Mouse (Mus musculus): ENCODE data around the gene Auh.

Gene Auh

DNA sequence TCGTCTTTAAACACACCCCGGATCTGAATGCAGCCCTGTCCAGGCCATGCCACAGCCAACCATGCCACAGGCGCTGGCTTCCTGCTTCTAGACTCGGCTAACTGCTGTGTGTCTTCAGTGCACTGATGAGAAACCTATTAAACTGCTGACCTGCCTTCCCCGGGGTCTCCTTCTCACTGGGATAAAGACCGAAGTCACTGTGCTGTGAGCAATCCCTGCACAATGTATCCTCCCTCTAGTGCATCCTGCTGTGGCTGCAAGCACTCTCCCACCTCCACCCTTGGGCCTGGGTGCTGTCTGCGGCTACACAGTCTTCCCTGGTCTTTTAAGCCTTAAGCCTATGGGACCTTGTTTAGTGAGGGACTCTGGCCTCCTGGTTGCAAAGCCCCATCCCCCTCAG, 50.7 kb downstream of the Auh start:
- no peak for DNase-seq (ENCODE audit: low spot score)

DNA sequence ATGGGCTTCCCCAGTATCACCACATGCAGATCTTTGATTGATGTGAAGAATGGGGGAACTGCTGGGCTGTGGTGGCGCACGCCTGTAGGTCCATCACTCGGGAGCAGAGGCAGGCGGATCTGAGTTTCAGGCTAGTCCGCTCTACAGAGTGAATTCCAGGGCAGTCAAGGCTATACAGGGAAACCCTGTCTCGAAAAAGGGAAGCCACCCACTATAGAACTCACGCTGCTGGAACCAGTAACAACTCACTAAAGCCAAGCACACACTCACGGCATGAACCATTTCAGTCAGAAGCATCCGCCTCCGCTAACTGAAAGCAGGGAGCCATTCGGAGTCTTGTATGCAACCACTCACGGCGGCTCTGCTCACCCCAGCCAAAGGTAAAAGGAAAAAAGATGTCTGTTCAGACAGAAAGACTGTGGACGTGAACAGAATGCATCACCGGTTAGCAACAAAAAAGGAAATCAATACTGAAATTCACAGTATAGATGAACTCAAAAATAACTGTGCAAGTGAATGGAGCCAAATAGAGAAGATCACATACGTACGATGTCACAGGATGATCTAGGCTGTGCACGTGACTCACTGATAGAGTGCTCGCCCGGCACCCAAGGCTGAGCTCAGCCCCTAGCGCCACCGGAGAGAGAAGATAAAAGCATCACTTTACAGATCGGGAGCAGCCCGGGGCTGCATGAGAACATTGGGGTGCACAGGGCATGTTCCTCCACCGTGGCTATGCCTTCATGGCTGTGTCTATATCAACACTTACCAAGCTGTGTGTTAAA, 53.7 kb downstream of the Auh start:
- no peak for DNase-seq (ENCODE audit: low spot score)

DNA sequence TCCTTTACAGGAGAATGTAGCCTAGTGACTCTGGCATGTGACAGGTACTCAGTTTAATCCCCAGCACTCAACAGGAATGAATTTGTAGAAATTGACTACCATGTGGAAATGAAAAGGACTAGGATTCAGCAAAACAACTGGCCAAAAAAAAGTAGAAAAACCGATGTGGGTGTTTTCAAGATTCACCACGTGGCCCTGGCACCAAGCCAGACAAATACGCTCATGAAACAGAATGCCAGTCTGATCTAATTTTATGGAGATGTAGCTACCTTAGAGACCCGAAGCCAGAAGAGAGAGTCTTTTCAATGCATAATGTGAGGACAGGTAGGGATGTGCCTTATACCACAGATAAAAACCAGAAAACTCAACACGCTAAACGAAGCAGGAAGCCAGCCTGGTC, 54.4 kb downstream of the Auh start:
- DNase-seq (ENCODE audit: low spot score) = no peak

DNA sequence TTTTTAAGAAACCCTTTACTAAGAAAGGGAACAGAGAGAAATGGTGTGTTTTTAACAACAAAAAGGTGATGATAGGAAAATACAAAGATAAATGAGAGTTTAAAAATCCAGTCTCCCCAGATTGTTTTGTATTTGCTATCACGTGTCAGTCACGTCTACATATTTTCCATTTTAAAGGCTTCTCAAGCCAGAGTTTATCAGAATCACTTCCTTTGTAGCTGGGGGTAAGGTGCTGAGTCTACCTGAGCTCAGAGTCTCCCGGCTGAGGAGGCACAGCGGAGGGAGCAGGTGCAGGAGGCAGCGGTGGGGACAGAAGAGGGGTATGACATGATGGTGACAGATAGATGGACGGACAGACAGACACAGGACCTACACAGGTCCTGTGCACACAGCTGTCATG, 55.1 kb downstream of the Auh start:
- DNase-seq (ENCODE audit: low spot score) = no peak

DNA sequence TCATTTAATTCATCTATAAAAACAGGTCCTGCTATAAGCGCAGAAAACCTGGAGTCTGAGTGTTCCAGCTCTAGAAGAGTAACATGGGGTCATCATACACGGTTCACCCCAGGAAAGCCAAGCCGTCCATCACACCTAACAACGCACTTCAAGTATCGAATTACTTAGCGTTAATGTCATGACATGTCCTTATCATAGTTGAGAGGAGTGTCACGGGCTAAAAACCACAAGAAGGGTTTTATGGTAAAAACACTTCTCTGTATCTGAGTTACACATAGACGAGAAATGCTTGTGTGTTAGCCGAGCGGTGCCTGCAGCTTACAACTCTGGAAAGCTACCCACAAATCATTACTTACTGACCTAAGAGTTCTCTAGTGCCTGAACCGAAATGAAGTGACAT, 55.6 kb downstream of the Auh start:
- no peak for DNase-seq (ENCODE audit: low spot score)

DNA sequence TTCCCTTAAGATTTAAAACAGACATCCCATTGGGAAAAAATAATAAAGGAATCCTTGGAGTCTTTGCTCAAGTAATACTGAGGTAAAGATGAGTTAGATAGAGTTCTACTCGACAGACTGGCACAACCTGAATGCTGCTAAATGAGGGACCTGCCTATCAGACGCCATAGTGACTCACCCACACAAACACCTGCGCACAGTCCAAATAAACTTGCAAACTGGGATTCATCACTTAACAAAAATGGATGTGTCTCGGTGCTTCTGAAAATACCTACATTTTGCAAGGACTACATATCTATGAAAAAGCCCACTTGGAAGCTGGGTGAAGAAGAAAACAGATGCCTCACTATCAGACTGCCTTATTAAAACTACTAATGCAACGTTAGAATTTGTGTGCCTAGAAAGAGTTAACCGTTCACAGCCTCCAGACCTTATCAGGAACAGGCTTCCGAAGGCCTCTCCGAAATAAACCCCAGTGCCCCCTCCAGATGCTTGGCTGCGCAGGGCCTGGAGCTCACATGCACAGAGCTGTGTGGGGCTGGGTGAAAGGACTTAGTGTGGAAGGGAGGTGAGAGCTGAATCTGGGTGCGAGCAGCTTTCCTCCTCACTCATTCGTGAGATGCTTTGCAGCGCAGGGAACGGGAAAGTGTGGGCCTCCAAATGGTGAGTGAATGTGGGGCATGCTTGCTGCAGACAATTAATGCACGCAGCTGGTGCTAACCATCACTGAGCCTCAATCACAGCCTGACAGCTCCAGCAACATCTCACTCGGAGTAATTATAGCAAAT, 63.3 kb downstream of the Auh start:
- DNase-seq (ENCODE audit: low spot score) = no peak

DNA sequence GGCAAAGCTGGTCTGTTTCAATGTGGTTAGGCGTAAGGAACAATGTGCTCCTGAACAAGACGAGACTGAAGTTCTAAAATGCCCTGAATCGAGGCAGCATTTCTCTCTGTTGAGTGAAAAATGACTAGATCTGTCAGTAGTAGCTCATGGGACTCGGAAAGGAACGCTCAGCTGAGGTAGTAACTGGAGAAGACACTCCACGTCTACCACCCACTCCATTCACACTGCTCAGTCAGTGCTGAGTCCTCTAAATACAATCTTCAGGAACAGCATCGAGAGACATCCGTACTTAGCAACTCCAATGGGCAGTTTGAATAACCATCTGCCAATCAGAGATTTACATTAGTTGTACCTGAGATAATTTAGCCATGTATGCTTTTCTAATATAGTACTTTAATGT, 66.0 kb downstream of the Auh start:
- no peak for DNase-seq (ENCODE audit: low spot score)

DNA sequence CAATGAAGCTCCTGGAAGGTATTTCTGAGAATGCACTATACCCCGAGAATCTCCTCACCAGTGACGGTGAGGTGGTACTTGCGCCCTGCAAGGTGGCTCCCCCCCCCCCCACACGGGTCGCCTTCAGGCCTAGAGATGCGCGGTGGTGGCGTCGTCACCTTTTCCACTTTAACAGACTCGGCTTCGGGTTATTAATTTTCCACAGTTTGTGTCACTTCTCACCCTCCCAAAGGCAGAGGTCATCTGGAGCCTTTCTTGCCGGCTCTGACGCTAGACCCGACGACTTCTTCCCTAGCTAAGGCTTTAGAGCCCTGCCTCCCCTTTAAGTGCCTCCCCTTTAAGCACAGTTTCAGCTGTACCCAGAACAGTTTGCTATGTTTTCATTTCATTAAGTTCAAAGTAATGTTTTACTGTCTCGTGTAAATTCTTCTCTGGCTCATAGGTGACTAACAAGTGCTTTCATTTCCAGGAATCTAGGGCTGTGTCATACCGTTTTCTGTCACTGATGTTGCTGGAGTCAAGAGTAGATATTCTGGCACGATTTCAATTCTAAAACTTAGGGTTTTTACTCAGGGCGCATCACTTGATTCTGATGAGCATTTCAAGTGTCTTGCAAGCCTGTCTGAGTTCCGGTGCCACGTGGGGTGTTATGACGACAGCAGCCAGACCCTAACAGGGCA, 69.3 kb downstream of the Auh start:
- DNase-seq (ENCODE audit: low spot score) = no peak

DNA sequence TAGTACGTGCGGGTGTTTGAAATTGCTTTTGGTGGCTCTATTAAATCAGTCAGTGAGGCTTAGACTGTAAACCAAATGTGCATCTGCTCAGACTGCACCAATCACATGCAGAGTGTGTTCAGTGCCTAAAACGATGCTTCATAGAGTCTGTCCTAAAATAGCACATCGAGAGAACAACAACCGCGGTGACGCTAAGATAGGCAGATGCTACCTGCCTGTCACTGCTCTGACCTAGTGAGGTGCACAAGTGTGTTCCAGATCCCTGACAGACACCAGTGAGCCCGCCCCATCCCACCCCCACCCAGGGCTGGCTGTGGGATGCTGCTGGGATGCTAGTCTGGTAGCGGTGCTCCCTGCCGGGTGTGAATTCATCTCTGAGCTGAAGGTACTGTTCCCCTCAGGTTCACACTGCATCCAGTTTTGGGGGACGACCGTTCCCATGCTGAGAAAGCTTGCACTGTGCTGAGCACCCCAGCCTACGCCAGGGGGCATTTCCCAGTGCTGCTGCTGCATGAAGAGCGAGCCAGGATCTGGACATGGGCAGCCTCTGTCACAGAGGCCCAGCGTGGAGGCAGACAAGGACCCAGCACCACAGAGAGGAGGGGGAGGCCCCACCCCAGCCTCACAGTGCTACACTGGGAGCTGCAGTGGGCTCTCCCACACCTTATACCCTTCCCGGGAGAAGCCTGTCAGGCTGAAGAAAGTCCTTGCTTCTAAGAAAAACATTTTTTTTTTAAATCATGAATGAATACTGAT, 70.2 kb downstream of the Auh start:
- no peak for DNase-seq (ENCODE audit: low spot score)

DNA sequence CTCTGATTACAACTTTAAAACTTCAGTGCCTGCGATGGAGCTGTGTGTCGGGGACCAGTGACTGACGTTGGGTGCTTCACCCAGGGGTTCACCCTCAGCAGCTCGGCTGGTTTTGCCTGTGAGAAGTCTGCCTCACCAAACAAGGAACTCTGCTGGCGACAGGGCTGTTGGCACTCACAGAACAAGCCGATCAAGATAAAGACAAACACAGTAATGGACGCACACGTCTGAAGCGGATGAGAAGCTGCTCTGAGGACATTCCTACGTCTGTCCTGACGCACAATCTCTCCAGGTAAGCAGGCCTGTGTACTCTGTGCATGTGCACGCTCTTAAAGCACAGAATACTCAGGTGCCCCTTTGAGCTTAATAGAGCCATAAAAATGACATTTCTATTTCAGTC, 71.1 kb downstream of the Auh start:
- DNase-seq (ENCODE audit: low spot score) = no peak

DNA sequence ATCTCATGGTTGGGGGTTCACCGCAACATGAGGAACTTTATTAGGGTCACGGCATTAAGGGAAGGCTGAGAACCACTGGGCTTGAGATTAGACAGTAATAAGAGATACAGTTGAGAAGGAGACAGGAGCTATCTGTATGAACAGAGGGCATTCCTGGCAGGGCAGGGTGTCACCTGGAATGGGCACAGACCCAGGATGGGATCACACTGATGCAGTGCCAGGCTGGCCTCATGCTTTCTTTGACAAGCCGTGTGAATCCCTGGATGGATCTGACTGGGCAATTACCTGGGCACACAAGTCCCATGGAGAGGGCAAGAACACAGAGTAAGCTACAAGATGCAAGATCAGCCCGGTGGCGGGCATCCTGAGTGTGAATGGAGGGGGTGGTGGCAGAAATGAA, 71.7 kb downstream of the Auh start:
- DNase-seq (ENCODE audit: low spot score) = no peak

DNA sequence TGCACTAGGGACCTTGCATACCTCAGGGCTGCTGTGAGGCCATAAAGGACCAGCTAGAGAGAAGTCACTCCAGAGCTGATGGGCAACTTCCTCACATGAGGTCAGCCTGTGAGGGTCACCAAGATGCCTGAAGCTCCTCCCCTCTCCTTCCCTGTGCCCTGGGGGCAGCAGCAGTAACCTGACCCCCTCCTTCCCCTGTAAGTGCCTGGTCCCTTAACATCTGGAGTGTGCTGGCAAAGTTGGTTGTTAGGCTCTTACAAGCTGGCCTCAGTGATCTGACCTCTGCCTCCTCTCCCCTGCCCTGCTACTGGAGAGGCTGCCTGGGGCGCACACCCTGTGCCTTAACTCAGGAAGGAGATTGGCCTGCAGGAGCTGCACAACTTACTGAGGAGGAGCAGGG, 75.9 kb downstream of the Auh start:
- DNase-seq (ENCODE audit: low spot score) = no peak

DNA sequence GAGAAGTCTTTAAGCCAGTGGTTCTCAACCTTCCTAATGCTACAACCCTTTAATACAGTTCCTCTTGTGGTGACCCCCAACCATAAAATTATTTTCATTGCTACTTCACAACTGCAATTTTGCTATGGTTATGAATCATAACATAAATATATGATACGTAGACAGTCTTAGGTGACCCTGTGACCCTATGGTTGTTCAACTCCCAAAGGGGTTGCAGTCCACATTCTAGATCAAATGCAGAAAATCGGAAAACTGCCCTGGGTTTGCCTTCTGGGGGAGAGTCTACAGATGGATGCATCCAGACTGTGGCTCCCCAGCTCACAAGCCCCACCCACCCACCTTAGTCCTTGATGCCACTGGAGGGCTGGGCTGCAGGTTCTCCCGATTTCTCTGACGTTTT, 77.6 kb downstream of the Auh start:
- no peak for DNase-seq (ENCODE audit: low spot score)

DNA sequence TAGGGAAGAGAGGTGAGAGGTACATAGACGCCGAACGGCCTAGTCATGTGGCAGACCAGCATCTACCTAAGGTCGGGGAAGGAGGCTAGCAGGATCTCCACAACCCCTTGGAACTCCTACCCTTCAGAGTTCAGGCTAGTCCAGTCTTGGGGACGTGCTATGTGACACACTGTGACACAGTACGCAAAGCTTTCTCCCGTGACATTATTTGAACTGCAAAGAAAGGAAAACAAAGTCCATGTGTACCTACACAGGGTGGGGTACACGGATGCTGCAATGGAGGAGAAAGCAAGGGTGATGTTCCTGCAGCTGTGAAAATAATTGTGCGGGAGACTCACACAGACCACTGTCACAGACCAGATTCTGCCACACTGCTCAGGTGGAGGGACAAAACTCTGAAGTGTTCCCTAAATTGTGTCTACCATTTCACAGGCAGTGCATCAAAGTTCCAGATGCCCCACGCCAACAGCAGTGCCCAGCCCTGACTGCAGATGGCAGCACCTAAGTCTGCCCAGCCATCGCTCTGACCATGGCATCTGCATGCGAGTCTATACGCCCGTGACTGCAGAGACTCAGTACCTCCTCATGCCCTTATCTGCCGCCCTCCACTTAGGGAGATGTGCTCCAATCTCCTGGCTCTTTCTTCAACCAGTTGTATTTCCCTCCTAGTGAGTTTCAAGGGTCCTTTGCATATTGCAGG, 79.3 kb downstream of the Auh start:
- no peak for DNase-seq (ENCODE audit: low spot score)

DNA sequence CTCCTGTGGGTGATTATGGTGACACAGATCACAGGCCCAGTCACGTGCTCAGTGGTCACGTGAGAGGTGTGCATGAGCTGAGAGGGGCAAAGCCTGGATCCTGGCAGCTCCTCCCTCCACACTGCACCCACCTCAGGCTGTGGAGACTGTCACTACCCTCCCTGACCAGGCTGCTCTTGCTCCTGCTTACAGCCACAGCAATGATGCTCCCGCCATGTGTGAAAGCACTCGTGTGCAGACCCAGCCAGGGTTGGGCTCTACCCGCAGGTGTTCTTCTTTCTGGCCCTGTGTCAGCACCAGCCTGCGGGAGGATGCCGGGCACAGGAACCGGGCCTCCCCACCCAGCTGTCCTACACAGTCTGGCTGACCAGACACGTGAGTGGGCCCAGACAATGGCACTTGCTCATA, 80.1 kb downstream of the Auh start:
- no peak for DNase-seq (ENCODE audit: low spot score)

DNA sequence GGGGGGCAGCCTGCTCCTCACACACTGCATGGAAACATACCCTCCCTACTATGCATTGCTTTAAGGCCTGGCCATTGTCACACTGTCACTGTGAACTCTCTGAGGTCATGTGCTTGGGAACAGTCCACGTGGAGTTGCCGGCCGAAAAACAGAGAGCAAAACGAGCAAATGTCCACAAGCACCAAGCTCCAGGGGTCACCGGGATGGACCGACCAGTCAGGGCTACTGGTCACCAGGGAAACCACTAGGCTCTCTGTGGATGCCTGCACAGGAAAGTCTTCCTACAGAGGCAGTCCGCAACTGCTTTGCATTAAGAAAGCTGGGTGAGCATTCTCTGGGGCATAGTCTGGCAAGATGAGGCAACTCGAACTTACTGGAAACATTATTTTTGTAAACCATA, 82.0 kb downstream of the Auh start:
- no peak for DNase-seq (ENCODE audit: low spot score)

DNA sequence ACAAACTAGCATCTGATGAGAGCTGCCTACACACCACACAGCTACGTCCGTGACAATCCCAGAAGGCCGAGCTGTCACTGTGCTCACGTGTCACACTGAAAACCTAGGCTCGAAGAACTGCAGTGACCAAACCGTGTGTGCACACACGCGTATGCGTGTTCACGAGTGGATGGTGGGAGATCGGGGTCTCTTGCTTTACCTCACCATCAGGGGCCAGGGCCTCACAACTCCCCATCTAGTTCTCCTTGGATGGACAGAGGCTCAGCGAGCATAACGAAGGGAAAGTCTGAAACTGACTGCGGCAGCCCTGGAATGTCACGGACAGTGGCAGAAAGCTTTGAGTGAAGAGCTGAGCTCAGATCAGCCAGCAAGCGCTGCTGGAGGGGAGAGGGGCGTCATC, 82.4 kb downstream of the Auh start:
- DNase-seq (ENCODE audit: low spot score) = no peak

DNA sequence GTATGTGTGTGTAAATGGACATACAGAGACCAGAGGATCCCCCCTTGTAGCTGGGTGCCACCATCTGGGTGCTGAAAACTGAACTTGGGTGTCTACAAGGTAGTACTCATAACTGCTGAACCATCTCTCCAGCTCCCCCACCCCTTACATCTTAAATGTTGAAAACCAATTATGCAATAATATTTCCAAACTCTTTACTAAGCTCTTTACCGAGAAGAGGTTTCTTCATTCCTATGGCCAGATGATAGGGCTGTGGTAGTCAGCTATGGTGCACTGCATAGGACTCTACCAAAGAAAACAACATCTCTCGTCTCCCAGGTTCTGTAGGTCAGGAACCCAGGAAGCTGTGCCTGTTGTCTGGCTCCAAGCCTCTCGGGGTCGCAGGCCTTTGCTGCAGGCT, 83.9 kb downstream of the Auh start:
- DNase-seq (ENCODE audit: low spot score) = no peak

DNA sequence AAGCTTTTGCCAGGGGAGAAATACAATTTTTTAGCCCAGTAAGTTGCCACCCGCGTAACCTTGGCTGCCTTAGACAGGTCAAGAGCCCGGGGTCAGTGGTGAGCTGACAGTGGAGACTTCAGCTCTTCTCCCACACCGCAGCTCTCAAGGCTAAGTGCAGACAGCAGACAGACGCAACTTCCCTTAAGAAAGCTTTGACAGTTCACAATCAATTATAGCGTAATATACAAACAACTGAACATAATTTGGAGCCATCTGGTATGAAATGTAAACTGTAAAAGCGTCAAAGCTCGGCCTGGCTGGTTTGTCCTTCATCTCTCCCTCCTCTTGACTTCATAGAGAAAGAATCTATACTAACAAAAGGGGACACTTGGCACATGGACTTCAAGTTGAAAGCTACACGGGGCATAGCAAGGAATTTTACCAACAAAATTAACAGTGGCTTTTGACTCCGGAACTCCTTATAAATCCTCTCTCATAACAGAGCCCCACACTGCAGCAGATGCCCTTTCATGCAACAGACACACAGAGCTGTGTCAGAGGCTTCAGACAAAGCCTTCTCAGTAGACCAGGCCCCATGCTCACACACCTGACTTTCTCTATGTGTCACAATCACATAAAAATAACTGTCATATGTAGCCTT, 85.8 kb downstream of the Auh start:
- no peak for DNase-seq (ENCODE audit: low spot score)

DNA sequence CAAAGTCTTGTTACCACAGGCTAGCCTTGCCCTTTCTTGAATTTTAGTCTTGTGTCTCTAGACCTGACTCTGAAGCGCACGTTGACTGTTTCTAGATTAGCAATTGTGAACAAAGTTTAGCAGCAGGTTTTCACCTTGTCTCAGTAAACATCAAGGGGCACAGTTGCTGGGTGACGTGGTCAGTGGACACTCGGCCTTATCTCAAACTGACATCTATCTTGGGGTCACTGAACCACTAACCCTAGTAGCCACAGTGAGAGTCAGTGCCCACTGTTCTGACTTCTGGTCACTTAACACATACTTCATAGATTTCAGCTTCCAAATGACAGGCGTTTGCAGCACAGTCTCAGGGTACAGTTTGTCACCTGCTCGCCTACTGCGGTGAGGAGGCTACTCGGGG, 93.2 kb downstream of the Auh start:
- no peak for DNase-seq (ENCODE audit: low spot score)

DNA sequence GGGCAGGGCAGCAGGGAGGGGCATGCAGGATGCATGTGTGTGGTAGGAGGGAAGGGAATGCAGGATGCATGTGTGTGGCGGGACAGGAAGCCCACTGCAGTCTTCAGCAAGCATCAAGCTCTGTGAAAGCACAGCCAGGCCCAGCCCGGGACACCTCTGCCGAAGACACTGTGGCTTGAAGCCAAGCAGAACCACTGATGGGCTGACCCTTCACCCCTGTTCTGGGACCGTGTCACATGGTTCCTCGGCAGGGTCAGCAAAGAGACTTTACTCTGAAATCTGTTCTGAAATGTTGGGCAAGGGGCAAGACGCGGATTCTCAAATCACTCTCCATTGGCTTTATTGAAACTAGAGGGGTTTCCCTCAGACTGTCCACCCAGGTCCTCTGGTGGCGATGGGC, 94.9 kb downstream of the Auh start:
- DNase-seq (ENCODE audit: low spot score) = no peak

Measured in lung, postnatal 25 days (tissue).